Mouse (Mus musculus): ENCODE measurements around the gene Ptprq.

Ptprq gene

DNA sequence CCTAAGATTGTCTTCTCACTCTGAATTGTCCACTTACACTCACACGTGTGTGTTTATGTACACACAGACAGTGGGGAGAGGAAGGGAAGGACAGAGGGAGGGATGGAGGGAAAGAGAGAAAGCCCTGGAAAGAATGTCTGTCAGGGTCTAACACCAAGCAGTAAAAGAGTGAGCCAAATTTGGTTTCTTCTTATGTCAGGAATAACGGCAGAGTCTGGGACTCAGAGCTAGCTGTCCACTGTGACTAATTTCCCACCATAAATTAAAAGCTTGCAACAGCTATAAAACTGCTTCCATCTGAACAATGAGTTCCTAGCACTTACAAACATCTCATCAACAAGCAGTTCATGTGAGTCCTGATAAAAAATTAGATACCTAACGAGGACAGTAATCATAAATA lies 91.7 kb downstream of the Ptprq start:
- peak in 1 of 2 experiments; percentile 11 for DNase-seq

DNA sequence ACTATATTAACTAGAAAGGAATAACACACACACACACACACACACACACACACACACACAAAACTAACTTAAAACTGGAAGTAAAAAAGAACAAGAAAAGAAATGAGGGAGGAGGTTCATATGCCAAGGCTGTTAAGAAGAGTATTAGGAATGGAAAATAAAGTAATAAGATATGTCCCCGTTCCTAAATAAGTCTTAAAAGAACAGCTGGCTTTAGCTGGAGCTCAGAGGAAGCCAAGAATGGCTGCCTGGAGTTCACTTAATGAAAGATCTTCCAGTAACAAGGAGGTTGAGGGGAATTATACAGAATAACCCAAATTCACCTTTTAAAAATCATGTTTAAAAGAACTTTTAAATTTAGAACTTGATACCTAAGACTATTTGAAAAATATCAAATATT lies 93.2 kb downstream of the Ptprq start:
- no peak for DNase-seq

DNA sequence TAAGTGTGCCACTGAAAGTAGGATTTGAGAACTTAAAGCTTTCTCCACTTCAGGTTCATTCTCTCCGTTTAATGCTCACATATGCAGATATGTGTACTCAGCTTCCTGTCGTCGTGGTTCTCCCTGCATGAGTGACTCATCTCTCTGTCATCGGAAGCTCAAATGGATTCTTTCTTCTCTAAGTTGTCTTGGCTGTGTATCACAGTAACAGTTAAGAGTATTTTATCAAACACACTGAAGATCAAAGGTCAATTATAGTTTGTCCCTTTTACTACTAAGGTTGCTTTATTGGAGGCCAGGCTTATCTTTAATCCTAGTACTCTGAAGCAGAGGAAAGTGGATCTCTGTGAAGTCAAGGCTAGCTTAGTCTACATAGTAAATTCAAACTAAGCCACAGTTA lies 95.6 kb downstream of the Ptprq start:
- DNase-seq, result no peak

DNA sequence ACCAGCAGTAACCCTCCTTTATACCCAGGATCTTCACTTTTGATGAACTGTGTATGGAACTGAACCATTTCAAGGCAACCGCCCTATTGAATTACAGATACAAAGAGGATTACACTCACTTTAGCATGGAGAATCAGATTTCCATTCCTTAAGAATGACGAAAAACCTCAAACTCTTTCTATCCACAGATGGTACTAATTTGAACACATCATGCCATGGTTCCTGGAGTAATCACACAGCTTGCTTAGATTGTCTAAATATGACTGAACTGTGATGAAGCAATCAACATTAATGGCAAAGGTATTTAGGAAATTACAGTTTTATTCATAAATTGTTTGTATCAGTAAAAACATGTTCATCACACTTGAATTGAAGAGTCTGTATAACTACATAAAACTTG lies 104.4 kb downstream of the Ptprq start:
- no peak for DNase-seq

DNA sequence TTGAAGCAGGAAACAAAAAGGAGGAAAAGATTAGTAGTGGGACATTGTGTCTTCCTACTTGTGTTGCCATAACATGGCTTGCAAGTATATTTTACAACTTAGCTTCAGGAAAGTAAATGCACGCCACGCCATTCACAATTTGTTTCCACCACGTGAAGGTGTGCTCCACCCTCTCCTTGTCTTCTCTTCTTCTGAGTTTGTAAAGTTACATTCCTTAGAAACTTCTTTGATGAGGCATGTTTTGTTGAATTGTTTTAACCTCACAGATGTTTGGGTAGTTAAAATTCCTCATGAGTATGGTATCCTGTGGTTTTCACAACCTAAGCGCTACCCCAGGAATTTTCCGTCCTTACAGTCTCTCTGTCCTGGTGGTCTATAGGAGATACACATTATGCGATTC lies 118.5 kb downstream of the Ptprq start:
- DNase-seq, result no peak

DNA sequence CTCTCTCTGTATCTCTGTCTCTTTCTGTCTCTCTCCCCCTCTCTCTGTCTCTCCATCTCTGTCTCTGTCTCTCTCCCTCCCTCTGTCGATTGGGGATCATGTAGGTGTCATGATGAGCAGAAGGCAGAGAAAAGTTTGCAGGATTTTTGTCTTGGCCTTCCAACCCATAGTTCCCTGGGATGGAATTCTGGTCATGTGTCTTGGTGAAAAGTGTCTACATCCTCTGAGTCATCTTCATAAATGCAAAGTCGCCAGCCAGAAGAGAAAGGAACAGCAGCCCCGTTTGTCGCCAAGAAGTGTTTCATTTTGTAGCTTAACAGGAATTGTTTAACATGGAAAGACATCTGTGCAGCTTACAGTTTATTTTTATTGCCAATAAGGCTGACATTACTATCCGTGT lies 136.5 kb downstream of the Ptprq start:
- no peak for DNase-seq

DNA sequence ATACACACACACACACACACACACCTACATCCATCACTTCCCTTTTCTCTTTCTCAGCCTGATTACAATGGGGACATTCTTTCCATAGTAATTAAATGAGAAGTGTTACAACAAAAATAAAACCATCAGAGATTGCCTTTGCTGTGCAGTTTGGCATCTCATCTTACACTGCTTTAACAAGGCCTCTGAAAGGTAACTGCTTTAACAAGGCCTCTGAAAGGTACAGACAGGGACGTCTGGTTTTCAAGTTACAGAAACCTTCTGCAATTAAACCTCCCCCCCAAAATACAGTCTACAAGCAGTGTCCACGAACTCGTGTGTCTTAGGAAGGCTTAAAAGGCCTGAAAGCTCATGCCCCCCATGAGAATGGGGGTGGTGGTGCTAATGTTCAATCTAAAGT lies 150.8 kb downstream of the Ptprq start:
- DNase-seq, result no peak

DNA sequence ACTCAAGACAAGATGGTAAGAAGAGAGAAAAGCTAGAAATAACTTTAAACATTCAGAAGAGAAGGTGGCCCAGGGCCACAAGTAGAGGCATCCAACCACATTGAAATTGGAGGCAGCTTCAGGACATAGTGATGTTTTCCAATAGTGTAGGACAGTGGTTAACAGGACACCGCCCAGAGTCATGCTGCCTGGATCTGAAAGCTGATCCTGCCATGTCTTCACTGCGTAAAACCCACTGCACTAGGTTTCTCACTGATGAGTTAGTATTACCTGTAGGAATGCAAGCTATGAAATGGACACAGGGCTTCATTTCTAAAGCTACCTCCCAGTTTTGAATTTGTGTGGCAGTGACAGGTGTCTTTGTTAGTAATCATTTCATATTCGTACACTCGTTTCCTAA lies 151.6 kb downstream of the Ptprq start:
- no peak for DNase-seq

DNA sequence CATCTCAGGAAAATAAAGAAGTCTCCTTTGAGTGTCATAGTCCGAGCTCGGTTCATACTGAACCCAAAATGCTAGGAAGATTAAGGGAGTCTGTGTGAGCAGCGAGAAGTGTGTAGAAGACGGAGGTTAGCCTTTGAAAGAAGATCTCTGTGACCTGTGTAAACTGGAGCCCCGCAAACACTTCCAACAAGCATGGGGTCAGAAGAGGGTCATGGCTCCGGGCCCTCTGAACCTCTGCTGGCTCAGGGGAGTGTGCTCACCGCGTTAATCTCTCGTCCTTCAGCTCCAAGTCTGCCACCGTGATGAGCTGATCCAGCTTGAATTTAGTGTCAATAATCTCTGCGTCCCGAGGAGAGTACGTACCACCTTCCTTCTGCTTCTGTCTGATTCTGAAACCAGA lies 157.0 kb downstream of the Ptprq start:
- DNase-seq, result peak in 1 of 2 experiments; percentile 4

DNA sequence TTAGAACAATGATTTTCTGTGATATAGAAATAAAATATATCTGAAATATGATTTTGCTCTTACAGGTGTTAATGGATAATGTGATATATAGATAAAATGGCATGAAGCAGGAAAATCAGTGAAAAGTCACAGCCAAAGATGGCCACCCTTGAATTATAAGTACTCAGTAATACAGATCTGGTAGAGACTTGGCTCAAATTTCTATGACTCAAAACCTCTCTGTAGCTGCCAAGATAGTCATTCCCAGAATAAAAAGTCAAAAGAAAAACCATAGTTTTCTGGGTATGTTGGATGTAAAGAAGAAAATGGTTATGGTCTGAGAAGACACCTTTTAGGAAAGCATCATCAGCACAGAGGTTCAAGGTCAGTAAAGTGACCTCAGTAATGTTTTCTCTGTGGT lies 159.0 kb downstream of the Ptprq start:
- no peak for DNase-seq

DNA sequence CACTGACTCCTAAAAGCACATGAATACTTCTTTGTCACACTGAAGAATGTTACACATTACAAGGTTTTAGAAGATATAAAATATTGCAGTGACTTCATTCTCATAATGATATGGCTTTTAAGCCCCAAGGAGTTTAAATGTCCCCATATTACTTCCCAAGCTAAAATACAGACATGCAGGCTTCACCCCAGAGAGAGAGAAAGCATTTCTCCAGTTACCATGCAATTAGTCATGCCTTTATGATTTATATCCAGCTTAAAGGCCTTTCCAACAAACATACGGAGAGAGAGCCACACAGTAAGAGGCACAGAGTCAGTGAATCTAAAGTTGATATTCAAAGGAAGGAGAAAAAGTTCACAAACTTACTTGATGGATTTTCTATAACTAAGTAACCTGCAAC lies 176.8 kb downstream of the Ptprq start:
- no peak for DNase-seq

DNA sequence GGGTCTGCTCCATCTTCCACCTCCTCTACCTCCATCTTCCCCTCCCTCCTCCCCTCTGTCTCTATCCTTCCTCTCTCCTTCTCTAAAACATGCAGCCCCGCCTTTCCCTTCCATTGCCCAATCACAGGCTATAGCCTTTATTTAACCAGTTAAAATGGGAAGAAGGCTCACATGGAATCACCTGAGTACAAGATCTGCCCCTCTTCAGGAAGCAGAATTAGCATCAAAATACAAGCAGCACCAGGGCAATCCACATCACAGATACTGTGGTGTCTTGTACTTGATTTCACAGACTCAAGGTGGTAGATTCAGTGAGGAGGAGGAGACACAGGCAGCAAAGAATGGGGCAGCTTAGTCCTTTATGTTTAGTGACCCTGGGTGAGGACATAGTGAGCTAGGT lies 191.1 kb downstream of the Ptprq start:
- DNase-seq, result no peak

DNA sequence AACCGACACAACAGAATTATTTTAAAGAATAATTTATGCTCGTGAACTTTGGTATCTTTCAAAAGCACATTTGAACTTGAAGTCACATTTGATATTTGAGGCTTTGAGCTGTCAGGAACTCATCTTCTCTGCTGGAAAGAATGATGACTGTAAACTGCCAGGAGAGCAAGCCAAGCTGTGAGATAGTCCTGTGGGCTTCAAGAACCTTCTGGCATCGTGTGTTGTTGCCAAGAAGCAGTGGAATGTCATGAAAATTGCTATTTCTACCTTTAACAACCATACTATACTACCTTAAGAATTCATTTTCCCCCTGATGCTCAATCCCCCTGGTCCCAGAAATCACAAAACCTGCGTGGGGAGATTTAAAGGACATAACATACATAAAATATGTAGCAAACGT lies 200.6 kb downstream of the Ptprq start:
- no peak for DNase-seq

DNA sequence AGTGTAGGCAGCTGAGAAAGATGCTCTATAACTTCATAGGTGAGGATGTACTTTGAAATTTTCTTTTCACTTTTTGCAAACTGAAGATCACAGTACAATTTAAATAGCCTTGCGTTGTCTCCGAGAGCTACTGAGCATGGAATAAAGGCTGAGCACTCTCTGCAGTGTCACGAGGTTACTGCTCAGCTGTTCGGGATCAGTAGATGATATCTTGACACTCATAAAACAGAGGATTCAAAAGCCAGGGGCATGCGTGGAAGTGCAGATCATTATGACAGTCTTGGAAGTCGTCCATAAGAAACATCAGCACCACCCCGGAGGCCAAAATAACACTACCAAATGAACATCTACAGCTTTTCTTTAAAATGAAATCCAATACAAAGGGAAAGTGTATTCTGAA lies 203.2 kb downstream of the Ptprq start:
- DNase-seq, result peak; percentile 3 to 21

DNA sequence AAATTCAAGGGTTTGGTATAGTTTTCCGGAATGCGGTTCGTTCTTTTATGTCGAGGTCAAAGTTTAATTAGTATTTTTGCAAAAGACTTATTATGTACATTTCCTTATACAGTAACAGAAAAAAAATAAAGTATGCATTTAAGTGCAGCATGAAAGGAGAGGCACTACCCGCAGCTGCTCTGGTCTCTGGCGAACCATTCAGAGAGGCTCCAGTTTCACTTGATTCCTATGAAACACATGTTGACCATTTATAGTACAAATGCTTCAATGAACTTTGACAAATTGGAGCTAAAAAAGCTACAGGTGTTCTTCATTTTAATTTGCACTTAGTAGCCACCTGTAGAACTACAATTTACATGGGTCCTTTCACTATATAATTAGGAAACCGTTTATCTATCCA lies 205.1 kb downstream of the Ptprq start:
- DNase-seq, result no peak

DNA sequence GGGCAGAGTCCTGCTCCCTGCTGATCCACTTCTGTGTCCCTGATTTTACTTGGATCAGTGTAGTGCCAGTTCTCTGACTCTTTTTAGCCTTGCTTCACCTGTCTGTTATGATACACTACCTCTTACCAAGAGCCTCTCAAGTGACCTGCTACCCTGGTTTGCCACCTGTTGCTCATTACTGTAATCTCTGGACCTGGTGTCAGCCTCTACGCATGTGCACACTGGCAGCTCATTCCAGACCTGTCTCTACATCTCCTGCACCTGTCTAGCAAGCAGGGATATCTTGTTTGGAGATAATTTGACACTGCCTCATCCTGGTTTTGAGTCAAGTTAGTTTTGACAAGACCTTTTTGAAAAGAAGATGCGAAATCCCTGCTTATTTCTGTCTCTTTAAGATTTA lies 213.5 kb downstream of the Ptprq start:
- DNase-seq, result no peak

DNA sequence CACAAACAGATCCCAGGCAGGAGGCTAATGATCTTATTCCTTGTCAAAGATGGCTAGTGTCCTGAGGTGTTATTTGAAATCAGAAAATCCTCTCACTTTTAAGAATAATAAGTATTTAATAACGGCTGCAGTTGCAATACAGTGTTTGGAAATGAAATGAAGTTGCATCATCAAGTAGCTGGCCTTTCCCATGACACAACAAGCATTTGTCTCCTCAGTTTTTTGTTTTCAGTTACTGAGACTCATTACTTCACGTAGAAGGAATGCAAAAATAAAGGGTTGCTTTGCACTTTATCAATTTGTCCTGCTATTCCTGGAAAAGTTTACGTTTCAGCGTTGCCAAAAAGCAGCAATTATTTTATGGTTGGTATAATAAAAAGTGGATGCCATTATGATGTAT lies 216.4 kb downstream of the Ptprq start:
- no peak for DNase-seq

DNA sequence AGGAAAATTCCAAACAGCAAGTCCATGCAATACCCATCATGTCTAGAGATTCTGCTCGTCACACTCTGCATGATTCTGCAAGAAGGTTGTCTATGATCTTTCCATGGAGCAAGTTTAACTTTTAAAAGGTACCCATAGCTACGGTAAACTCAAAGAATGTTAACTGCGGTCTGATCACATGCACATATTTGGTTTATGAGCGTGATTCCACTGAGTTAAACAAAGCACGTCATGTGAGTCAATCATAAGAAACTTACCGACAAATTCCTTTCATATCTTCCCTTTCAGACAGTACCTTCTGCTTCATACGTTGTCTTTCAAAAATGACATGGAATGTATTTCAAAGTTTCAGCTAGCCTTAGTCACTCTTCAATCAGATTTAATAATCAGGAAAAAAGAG lies 217.7 kb downstream of the Ptprq start:
- DNase-seq, result no peak

DNA sequence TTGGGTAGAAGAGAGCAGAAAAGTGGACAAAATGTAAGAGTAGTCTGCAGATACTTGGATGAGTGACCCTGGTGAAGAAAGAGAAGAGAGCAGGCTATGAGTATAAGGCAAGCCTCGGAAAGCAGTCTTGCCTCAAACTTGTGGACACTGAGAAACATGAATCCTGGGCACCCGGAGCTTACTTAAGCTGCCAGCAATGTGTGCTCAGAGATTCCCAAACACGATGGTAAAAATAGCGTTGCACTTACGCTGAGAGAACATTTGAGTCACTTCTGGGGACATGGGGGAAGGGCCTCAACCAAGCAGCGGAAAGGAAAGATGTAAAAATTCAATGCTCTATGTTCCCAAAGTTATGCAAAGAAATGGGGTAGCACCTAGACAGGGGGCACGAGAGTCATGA lies 220.2 kb downstream of the Ptprq start:
- DNase-seq, result no peak

DNA sequence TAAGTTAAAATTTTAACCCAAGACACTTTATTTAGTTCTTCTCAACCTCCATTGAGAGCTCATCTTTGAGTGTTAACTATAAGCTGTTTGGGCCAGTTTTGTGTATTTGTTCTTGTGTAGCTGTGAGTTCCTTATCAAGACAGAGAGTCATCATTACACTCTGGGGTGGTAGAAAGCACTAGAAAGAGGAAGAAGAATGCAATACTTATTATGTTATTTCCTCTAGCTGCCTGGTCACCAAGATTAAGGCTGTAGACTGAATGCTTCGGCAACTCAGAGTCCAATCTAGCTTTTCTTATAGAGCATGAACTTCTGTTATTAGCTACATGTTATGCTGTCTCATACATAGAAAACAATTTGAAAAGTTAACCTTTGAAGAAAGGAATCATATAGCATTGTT lies 223.4 kb downstream of the Ptprq start:
- no peak for DNase-seq

DNA sequence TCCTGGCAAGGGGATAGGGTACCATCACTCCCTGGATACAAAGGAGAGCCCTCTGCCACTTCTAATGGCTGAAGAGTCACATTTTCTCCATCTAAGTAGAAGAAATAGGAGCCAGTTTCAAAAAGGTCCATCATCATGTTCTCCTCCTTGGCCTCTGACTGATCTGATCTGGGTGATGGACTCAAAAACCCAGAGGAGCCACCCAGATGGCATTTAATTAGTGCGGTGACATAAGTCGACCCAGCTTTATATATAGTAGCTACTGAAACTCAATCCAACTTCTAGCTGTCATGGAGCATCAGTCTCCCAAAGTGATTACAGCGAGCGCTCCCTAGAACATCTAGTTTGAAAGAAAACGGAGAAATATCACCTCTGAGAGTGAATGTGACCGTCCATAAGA lies 225.3 kb downstream of the Ptprq start, which contains the start of gene Myf6:
Gene Myf6 (minus strand): TSS at position 170 of the 400 bp plus-strand sequence.
- DNase-seq, result no peak

DNA sequence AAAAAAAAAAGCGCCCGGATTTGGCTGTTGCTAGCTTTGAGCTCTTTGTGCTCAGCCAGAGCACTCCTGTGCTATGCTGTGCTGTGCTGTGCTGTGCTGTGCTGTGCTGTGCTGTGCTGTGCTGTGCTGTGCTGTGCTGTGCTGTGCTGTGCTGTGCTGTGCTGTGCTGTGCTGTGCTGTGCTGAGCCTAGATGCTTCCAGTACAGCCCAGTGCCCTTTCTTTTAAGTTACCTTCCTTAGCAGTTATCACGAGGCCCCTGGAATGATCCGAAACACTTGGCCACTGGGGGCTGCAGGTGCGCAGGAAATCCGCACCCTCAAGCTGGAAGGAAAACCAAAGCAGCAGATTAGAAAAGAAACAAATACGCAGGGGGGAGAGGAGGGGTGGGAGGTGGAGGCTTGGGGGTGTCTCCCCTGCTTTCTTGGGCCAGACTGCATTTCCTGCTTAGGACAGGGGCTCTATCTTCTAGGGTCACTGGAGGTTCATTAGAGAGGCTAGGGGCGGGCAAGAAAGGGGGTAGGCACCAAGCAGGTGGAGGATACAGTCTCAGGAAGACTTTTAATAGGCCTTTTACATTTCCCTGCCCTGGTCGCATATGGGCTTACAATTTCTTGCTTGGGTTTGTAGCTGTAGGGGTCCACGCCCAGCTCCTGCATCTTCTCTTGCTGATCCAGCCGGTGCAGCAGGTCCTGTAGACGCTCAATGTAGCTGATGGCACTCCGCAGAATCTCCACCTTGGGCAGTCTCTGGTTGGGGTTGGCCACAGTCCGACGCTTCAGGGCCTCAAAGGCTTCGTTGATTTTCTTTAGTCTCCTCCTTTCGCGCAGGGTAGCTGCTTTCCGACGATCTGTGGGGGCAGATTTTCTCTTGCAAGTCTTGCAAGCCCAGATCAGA lies 226.0 kb downstream of the Ptprq start:
- DNase-seq, result no peak

DNA sequence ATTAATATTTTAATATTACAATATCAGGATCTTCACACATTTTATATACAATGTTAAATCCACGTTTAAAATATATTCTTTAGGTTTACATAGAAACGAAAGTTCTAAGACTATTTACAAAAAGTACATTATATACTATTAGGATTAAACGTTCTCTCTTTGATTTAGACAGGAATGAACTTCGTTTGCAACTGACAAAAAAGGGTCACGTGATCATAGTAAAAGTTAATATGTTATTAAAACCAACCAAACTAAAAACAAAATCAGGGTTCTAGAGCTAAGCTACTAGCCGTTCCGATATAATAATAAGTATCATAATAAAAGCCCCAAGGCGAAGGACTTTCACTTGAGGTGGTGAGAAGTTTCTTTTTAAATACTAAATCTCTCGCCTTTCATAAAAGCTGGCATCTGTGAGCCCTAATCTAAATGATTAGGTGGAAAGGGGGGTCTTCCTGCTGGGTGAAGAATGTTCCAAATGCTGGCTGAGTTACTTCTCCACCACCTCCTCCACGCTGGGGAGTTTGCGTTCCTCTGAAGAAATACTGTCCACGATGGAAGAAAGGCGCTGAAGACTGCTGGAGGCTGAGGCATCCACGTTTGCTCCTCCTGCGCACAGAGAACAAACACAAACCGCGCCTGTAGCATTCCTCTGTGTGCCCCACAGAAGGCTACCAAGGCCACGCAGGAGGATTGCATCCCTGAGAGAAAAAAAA lies 226.8 kb downstream of the Ptprq start:
- no peak for DNase-seq

DNA sequence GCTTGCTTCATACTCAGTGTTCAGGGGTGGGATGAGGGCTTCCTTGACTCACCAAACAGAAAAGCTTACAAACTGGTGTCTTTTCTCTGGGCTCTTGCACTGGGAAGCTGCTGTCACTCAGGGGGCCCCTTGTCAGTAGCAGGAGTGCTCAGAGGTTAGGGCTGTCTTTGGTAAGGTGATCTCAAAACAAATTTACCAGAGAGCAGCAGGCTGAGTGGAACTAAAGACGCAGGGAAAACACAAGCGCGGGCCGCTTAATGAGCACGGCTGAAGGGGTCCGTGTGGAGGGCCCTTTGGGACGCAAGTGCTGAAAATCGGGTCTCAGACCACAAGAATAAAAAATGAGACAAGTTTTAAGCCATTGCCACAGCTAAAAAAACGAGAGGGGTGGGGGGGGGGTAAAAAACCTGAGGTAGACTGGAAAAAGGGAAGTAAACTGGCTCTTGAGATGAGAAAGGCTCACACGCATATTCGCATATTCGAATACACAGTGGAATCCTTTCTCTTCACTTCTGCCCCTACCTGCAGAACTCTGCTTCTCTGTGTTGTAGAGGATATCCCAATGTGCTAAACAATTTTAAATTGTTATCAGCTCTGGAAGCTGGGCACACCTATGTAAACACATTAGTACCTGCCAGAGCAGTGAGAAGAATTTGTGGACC lies 231.1 kb downstream of the Ptprq start:
- no peak for DNase-seq
